Mouse (Mus musculus) cerebellum, postnatal 10 days (tissue): ENCODE results near the gene Fsip2.

Source experiments
- DNase-seq, 2 experiments: peaks; one replicate each; pipeline ENCODE4 v3.0.0; 2021; ENCODE audit warnings: mixed read lengths in 2 of 2

The Fsip2 gene

GRCm38 (mm10) chr2:82943472-82943871 lies at the start of gene Fsip2:
Gene Fsip2 (plus strand): TSS chr2:82943634.
- DNase-seq: no peak

GRCm38 (mm10) chr2:82963443-82963842 lies 20.0 kb downstream of the Fsip2 start:
- no peak for DNase-seq

- DNase-seq: peak in 1 of 2 experiments; percentile 5
Measured at GRCm38 (mm10) chr2:83025853-83026252, 82.4 kb downstream of the Fsip2 start.

- DNase-seq: peak; percentile 47 to 52
Measured at GRCm38 (mm10) chr2:83052914-83053690, 109.7 kb downstream of the Fsip2 start.
